Mouse (Mus musculus) midbrain, postnatal 0 days (tissue): ENCODE measurements around the gene Hdac4. TPM values are rescaled to one million over a fixed set of nuclear protein-coding genes. Genes with fewer than 3 reads are reported as not detected.

Experiments used
- ATAC-seq: fragments of 200-750 bp; cut with Nextera tagmentation; 2 replicates; pipeline ENCODE4 v1.8.0; 2017; ENCODE audit warnings: moderate number of reproducible peaks, mild to moderate bottlenecking, moderate TSS enrichment, moderate library complexity; ENCODE audit not compliant: low FRiP score
- DNase-seq: peaks from one replicate; pipeline ENCODE4 v3.0.0-alpha.2; 2015; ENCODE audit warnings: low spot score
- H3K27ac ChIP-seq: fragments of 300-500 bp; sonication (generic); 2 replicates; pipeline ENCODE4 v1.5.1; 2014; ENCODE audit warnings: low read depth, mild to moderate bottlenecking, low read length, mixed read lengths
- H3K27me3 ChIP-seq: fragments of 300-500 bp; sonication (generic); 2 replicates; pipeline ENCODE4 v1.6.1; 2014; ENCODE audit warnings: low read length, control low read depth, mixed read lengths; ENCODE audit not compliant: insufficient read depth
- H3K36me3 ChIP-seq: fragments of 300-500 bp; sonication (generic); 2 replicates; pipeline ENCODE4 v1.6.1; 2014; ENCODE audit warnings: low read length, control low read depth, mixed read lengths; ENCODE audit not compliant: insufficient read depth
- H3K4me1 ChIP-seq: fragments of 300-500 bp; sonication (generic); 2 replicates; pipeline ENCODE4 v1.6.1; 2014; ENCODE audit warnings: mild to moderate bottlenecking, control low read depth, antibody characterized with exemption, low read length, mixed read lengths; ENCODE audit not compliant: insufficient read depth
- H3K4me2 ChIP-seq: fragments of 300-500 bp; sonication (generic); 2 replicates; pipeline ENCODE4 v1.6.1; 2014; ENCODE audit warnings: low read depth, mild to moderate bottlenecking, low read length, mixed read lengths; ENCODE audit not compliant: poor library complexity, severe bottlenecking
- H3K4me3 ChIP-seq: fragments of 300-500 bp; sonication (generic); 2 replicates; pipeline ENCODE4 v1.5.1; 2014; ENCODE audit warnings: low read depth, mild to moderate bottlenecking, low read length, moderate library complexity
- H3K9ac ChIP-seq: fragments of 300-500 bp; sonication (generic); replicated peaks from 2 replicates; pipeline ENCODE4 v1.6.1; 2014; ENCODE audit warnings: mild to moderate bottlenecking, low read length, moderate library complexity, mixed read lengths; ENCODE audit not compliant: poor library complexity, severe bottlenecking
- H3K9me3 ChIP-seq: fragments of 300-500 bp; sonication (generic); 2 replicates; pipeline ENCODE4 v1.6.1; 2016; ENCODE audit warnings: low read length, control low read depth
- CTCF ChIP-seq: IDR thresholded peaks from 2 replicates; pipeline ENCODE4 v1.5.1; 2016; ENCODE audit warnings: antibody characterized with exemption, mild to moderate bottlenecking
- WGBS: fragments of 180-500 bp; shearing (Covaris S2); extraction: QIAGEN DNeasy Blood & Tissue Kit; methylation state at CpG from one replicate; pipeline ENCODE4 v1.1.7; 2014; 5-methylcytosine and 5-hydroxymethylcytosine counted together
- polyA plus RNA-seq: library from polyadenylated mRNA; unstranded; fragments of >200 nt; fragmentation: Nextera tagmentation; extraction: Ambion mirVana; gene quantifications from 2 replicates; pipeline ENCODE4 v1.2.1, GENCODE M21; 2015
- total RNA-seq: library from RNA; depleted of rRNA; stranded (reverse); fragments of >200 nt; gene quantifications from 2 replicates; pipeline ENCODE4 v1.2.3, GENCODE M21; 2014

The Hdac4 gene
- total and polyA plus RNA-seq, 2 experiments from 2014 or later: 18.1 to 51.8 TPM

DNA sequence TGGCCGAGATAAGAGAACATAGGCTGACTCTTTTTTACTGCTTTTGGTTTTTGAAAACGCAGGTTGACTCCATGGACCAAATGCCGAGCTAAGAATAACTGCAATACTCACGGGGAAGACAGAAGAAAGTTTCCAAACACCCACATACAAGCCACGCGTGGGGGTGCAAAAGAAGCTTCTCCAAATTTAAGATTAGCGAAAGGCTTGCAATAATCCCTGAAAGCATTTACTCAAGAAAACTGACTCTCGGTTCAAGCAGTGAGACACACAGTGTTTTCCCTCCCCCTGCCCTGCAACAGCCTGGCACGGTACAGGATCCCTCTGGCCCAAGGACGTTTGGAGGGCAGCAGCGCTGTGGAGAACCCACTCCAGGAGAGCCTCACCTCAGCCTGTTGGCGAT is 315.3 kb downstream of the Hdac4 start:
- H3K27me3 ChIP-seq: no peaks in the 10 kb centered on the region
- H3K27ac ChIP-seq: no peak overlapping the region
- DNase-seq (no peak), ATAC-seq (no peak)
- H3K36me3 ChIP-seq: no peaks in the 10 kb centered on the region
- TF ChIP-seq CTCF: no peak
- no peak overlapping the region for H3K4me3 ChIP-seq
- no peaks in the 10 kb centered on the region for H3K4me1 ChIP-seq
- H3K9me3 ChIP-seq: no peaks in the 10 kb centered on the region
- H3K4me2 ChIP-seq: no peak overlapping the region
- H3K9ac ChIP-seq: no peak overlapping the region
- WGBS: 86% methylated on average over 12 of the region's 12 CpGs
